Mouse (Mus musculus) CD4-positive, CD25-positive, alpha-beta regulatory T cell, adult 4 months (primary cell): ENCODE measurements around the gene Strn3. TPM values are rescaled to one million over a fixed set of nuclear protein-coding genes. Genes with fewer than 3 reads are reported as not detected.

Experiments
- ATAC-seq: one replicate; pipeline ENCODE4 v1.8.0; 2017
- polyA plus RNA-seq, 2 experiments: library from polyadenylated mRNA; unstranded; fragments of 100-300 nt; shearing (Covaris generic); gene quantifications; one replicate each; pipeline ENCODE4 v1.2.1; 2017

Strn3 gene
- 10 to 100 TPM; 21.7 to 31.7 TPM for polyA plus RNA-seq

GRCm38 (mm10) chr12:51691845-51692632, at the start of gene Strn3:
Gene Strn3 (minus strand): TSS chr12:51691897.
- peak; percentile 86 for ATAC-seq

- ATAC-seq = no peak
Observed at GRCm38 (mm10) chr12:51736807-51737206, 45.1 kb upstream of the Strn3 start.

GRCm38 (mm10) chr12:51736381-51736780, 44.7 kb upstream of the Strn3 start:
- ATAC-seq = no peak

- no peak for ATAC-seq
Observed at GRCm38 (mm10) chr12:51735840-51736271, 44.2 kb upstream of the Strn3 start.

GRCm38 (mm10) chr12:51734605-51735211, 43.0 kb upstream of the Strn3 start:
- no peak for ATAC-seq

GRCm38 (mm10) chr12:51729827-51730226, 38.1 kb upstream of the Strn3 start:
- ATAC-seq = no peak

- ATAC-seq = no peak
Observed at GRCm38 (mm10) chr12:51729058-51729457, 37.4 kb upstream of the Strn3 start.

GRCm38 (mm10) chr12:51721836-51722235, 30.1 kb upstream of the Strn3 start:
- no peak for ATAC-seq

GRCm38 (mm10) chr12:51718617-51719016, 26.9 kb upstream of the Strn3 start:
- no peak for ATAC-seq

- ATAC-seq = no peak
Observed at GRCm38 (mm10) chr12:51712685-51713084, 21.0 kb upstream of the Strn3 start.

- ATAC-seq = no peak
Observed at GRCm38 (mm10) chr12:51710154-51710553, 18.5 kb upstream of the Strn3 start.

- ATAC-seq = no peak
Observed at GRCm38 (mm10) chr12:51709741-51710140, 18.0 kb upstream of the Strn3 start.

GRCm38 (mm10) chr12:51708941-51709686, 17.4 kb upstream of the Strn3 start:
- ATAC-seq = no peak

- ATAC-seq = no peak
Observed at GRCm38 (mm10) chr12:51706673-51707235, 15.1 kb upstream of the Strn3 start.

- ATAC-seq = no peak
Observed at GRCm38 (mm10) chr12:51705778-51706177, 14.1 kb upstream of the Strn3 start.

- no peak for ATAC-seq
Observed at GRCm38 (mm10) chr12:51704572-51704971, 12.9 kb upstream of the Strn3 start.

- ATAC-seq = no peak
Observed at GRCm38 (mm10) chr12:51703859-51704258, 12.2 kb upstream of the Strn3 start.

GRCm38 (mm10) chr12:51701723-51702122, 10.0 kb upstream of the Strn3 start:
- ATAC-seq = no peak

- no peak for ATAC-seq
Observed at GRCm38 (mm10) chr12:51699623-51700393, 8.1 kb upstream of the Strn3 start.

GRCm38 (mm10) chr12:51696157-51696556, 4.5 kb upstream of the Strn3 start:
- no peak for ATAC-seq

GRCm38 (mm10) chr12:51694966-51695365, 3.3 kb upstream of the Strn3 start:
- ATAC-seq = no peak

GRCm38 (mm10) chr12:51694096-51694495, 2.4 kb upstream of the Strn3 start:
- ATAC-seq = no peak
